Mouse (Mus musculus): ENCODE results near the gene Prr29. TPM values are rescaled to one million over a fixed set of nuclear protein-coding genes. Genes with fewer than 3 reads are reported as not detected.
A peak's percentile ranks its signal among the peaks of the same experiment; 100 is the strongest.

The Prr29 gene
- polyA plus RNA-seq, 1 experiment: 0.32 TPM

DNA sequence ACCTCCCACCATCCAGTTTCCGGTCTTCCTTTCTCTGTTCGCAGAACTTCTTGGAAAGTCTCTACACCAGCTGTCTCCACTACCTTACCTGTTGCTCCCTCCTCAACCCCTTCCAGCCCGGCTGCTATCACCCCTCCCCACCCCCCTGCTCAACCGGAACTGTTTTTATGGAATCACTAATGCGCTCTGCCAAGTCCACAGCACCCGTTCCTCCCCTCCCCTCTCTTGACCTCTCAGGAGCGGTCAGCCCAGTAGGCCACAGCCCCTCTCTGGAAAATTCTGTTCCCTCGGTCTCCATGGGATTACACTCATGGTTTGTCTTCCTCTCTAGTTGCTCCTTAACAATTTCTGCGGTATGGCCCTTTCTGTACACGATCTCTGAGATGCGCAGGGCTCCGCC lies 12.1 kb upstream of the Prr29 start, which contains the start of gene Scn4a:
Scn4a (minus strand) TSS at position 101 of the 400 bp plus-strand sequence.
- Histone ChIP-seq H3K36me3 (ENCODE audit: control insufficient read depth, insufficient read depth) (no peaks in the 10 kb centered on the region), H3K4me2 (ENCODE audit: low read depth) (peak within 1 kb of the TSS; percentile 3), H3ac (ENCODE audit: control insufficient read depth, insufficient read length) (no peak within 1 kb of the TSS), H3K27me3 (ENCODE audit: control insufficient read depth, insufficient read depth, insufficient read length) (peaks cover 12% of the 10 kb centered on the region), H3K4me3 (no peak within 1 kb of the TSS), H3K79me2 (ENCODE audit: control insufficient read depth, insufficient read depth) (no peaks in the 10 kb centered on the region)
- TF ChIP-seq POLR2A (IDR thresholded peaks at IDR 0.05; ENCODE audit: insufficient read length, low read depth) (no peak), POLR2AphosphoS2 (IDR thresholded peaks at IDR 0.05; ENCODE audit: insufficient read length, low read depth) (no peak), MYOG (IDR thresholded peaks at IDR 0.05; ENCODE audit: control insufficient read depth in 1 of 3, insufficient read depth in 1 of 3, insufficient read length in 2 of 3, low read depth in 2 of 3) (no peak), TCF12 (IDR thresholded peaks at IDR 0.05; ENCODE audit: insufficient read depth, poor library complexity, severe bottlenecking) (no peak), MAX (IDR thresholded peaks at IDR 0.05; ENCODE audit: low read depth) (no peak), CEBPB (IDR thresholded peaks at IDR 0.05; ENCODE audit: insufficient read depth, poor library complexity, severe bottlenecking) (no peak), USF1 (IDR thresholded peaks at IDR 0.05; ENCODE audit: low read depth) (no peak), REST (IDR thresholded peaks at IDR 0.05; ENCODE audit: insufficient read depth, insufficient read length) (no peak), E2F4 (IDR thresholded peaks at IDR 0.05; ENCODE audit: insufficient read depth) (no peak), SRF (IDR thresholded peaks at IDR 0.05; ENCODE audit: control insufficient read depth, insufficient read length, low read depth) (no peak), TCF3 (IDR thresholded peaks at IDR 0.05; ENCODE audit: insufficient read length, low read depth) (no peak), MYOD1 (IDR thresholded peaks at IDR 0.05; ENCODE audit: control insufficient read depth in 1 of 3, insufficient read length in 2 of 3, low read depth in 2 of 3) (no peak)

DNA sequence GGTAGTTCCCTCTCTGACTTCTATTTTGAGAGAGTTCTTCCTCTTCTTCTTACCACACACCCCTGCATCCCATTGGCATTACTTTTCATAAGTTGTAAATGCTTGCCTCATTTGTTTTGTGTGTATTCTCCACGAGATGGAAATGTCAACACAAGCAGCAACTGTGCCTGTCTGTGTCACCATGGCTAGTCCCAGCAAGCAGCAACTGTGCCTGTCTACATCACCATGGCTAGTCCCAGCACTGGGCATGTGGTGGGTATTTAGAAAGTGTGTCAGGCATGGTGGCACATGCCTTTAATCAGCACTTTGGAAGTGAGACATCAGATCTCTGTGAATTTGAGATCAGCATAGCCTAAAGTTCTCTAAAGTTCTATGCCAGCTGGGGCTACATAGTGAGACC lies 11.1 kb upstream of the Prr29 start:
- TF ChIP-seq MYOD1 (IDR thresholded peaks at IDR 0.05; ENCODE audit: control insufficient read depth in 1 of 3, insufficient read length in 2 of 3, low read depth in 2 of 3) (peak in 2 of 3 experiments; percentile 18 to 59), MYOG (IDR thresholded peaks at IDR 0.05; ENCODE audit: control insufficient read depth in 1 of 3, insufficient read depth in 1 of 3, insufficient read length in 2 of 3, low read depth in 2 of 3) (peak in 2 of 3 experiments; percentile 24 to 50), REST (IDR thresholded peaks at IDR 0.05; ENCODE audit: insufficient read depth, insufficient read length) (no peak)
- no peak overlapping the region for H3ac ChIP-seq (ENCODE audit: control insufficient read depth, insufficient read length)
- H3K27me3 ChIP-seq (ENCODE audit: control insufficient read depth, insufficient read depth, insufficient read length): peaks cover 2% of the 10 kb centered on the region
- no peaks in the 10 kb centered on the region for H3K79me2 ChIP-seq (ENCODE audit: control insufficient read depth, insufficient read depth)
- H3K4me2 ChIP-seq (ENCODE audit: low read depth): peak overlapping the region; percentile 3
- H3K4me3 ChIP-seq: no peak overlapping the region
- H3K36me3 ChIP-seq (ENCODE audit: control insufficient read depth, insufficient read depth): no peaks in the 10 kb centered on the region

DNA sequence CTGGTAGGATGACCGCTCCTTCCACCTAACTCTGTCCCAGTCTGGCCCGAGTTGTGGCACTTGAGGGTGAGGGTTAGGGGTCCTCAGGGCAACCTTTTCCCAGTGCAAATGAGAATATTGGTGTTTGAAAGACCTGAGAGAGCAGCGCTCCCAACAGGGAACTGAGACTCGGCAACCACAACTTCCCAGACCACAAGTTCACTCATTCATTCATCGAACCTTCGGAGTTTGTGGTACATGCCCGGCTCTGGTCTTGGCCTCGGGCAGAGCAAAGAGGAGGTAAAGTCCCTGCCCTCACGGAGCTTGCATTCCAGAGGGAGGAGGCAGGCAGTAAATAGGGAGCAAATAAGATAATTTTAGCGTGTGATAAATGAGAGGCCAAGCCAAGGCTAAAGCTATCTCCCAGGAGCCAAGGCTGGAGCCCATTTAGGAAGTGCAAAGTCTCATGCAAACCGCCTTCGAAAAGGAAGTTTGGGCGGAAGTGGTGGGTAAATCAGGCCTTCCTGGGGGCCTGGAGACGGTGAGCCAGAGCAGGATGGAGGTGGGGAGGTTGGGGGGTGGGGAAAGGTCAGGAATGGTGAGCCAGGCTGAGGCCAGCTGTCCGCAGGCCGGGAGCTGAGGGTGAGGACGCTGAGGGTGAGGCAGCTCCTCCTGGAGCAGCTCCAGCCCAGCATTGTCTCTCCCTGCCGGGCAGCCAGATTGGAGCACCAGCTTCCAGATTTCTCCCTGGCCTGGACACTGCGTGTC lies 9.7 kb upstream of the Prr29 start:
- Histone ChIP-seq H3ac (ENCODE audit: control insufficient read depth, insufficient read length) (no peak overlapping the region), H3K4me2 (ENCODE audit: low read depth) (peak overlapping the region; percentile 51), H3K79me2 (ENCODE audit: control insufficient read depth, insufficient read depth) (no peaks in the 10 kb centered on the region), H3K27me3 (ENCODE audit: control insufficient read depth, insufficient read depth, insufficient read length) (no peaks in the 10 kb centered on the region), H3K36me3 (ENCODE audit: control insufficient read depth, insufficient read depth) (no peaks in the 10 kb centered on the region), H3K4me3 (no peak overlapping the region)
- TF ChIP-seq REST (IDR thresholded peaks at IDR 0.05; ENCODE audit: insufficient read depth, insufficient read length) (no peak), POLR2AphosphoS2 (IDR thresholded peaks at IDR 0.05; ENCODE audit: insufficient read length, low read depth) (no peak), MYOG (IDR thresholded peaks at IDR 0.05; ENCODE audit: control insufficient read depth in 1 of 3, insufficient read depth in 1 of 3, insufficient read length in 2 of 3, low read depth in 2 of 3) (peak; percentile 23 to 97 (median 93)), CEBPB (IDR thresholded peaks at IDR 0.05; ENCODE audit: insufficient read depth, poor library complexity, severe bottlenecking) (no peak), TCF12 (IDR thresholded peaks at IDR 0.05; ENCODE audit: insufficient read depth, poor library complexity, severe bottlenecking) (peak; percentile 5), E2F4 (IDR thresholded peaks at IDR 0.05; ENCODE audit: insufficient read depth) (no peak), SRF (IDR thresholded peaks at IDR 0.05; ENCODE audit: control insufficient read depth, insufficient read length, low read depth) (no peak), TCF3 (IDR thresholded peaks at IDR 0.05; ENCODE audit: insufficient read length, low read depth) (peak; percentile 59), POLR2A (IDR thresholded peaks at IDR 0.05; ENCODE audit: insufficient read length, low read depth) (no peak), MYOD1 (IDR thresholded peaks at IDR 0.05; ENCODE audit: control insufficient read depth in 1 of 3, insufficient read length in 2 of 3, low read depth in 2 of 3) (peak in 2 of 3 experiments; percentile 76 to 94), USF1 (IDR thresholded peaks at IDR 0.05; ENCODE audit: low read depth) (no peak), MAX (IDR thresholded peaks at IDR 0.05; ENCODE audit: low read depth) (no peak)

DNA sequence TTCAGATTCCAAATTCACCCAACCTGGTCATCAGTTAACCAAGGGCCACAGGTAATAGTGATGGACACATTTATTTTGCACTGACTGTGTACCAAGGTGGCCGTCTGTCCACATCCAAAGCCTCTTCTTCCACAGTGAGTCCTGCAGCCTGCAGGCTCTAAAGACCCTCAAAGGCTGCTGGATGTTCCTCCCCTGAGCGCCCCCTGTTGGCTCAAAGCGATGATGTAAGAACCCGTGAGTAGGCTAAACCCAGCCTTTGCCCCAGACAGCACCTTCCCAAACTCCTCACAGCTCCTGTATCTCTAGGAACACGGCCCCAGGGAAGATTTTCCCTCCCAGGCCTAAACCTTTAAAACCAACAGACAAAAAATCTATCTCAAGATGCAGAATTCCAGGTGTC lies 5.9 kb upstream of the Prr29 start:
- Histone ChIP-seq H3ac (ENCODE audit: control insufficient read depth, insufficient read length) (no peak overlapping the region), H3K27me3 (ENCODE audit: control insufficient read depth, insufficient read depth, insufficient read length) (no peaks in the 10 kb centered on the region), H3K4me3 (no peak overlapping the region), H3K79me2 (ENCODE audit: control insufficient read depth, insufficient read depth) (no peaks in the 10 kb centered on the region), H3K4me2 (ENCODE audit: low read depth) (no peak overlapping the region), H3K36me3 (ENCODE audit: control insufficient read depth, insufficient read depth) (no peaks in the 10 kb centered on the region)
- TF ChIP-seq E2F4 (IDR thresholded peaks at IDR 0.05; ENCODE audit: insufficient read depth): no peak
- TF ChIP-seq POLR2A (IDR thresholded peaks at IDR 0.05; ENCODE audit: insufficient read length, low read depth): no peak
- no peak for TF ChIP-seq MYOD1 (IDR thresholded peaks at IDR 0.05; ENCODE audit: control insufficient read depth in 1 of 3, insufficient read length in 2 of 3, low read depth in 2 of 3)
- no peak for TF ChIP-seq USF1 (IDR thresholded peaks at IDR 0.05; ENCODE audit: low read depth)
- TF ChIP-seq TCF3 (IDR thresholded peaks at IDR 0.05; ENCODE audit: insufficient read length, low read depth): no peak
- TF ChIP-seq POLR2AphosphoS2 (IDR thresholded peaks at IDR 0.05; ENCODE audit: insufficient read length, low read depth): no peak
- no peak for TF ChIP-seq TCF12 (IDR thresholded peaks at IDR 0.05; ENCODE audit: insufficient read depth, poor library complexity, severe bottlenecking)
- no peak for TF ChIP-seq REST (IDR thresholded peaks at IDR 0.05; ENCODE audit: insufficient read depth, insufficient read length)
- TF ChIP-seq MYOG (IDR thresholded peaks at IDR 0.05; ENCODE audit: control insufficient read depth in 1 of 3, insufficient read depth in 1 of 3, insufficient read length in 2 of 3, low read depth in 2 of 3): no peak
- no peak for TF ChIP-seq CEBPB (IDR thresholded peaks at IDR 0.05; ENCODE audit: insufficient read depth, poor library complexity, severe bottlenecking)
- TF ChIP-seq SRF (IDR thresholded peaks at IDR 0.05; ENCODE audit: control insufficient read depth, insufficient read length, low read depth): no peak
- no peak for TF ChIP-seq MAX (IDR thresholded peaks at IDR 0.05; ENCODE audit: low read depth)

All from myocyte (in vitro differentiated cells).